Mouse (Mus musculus) lung, postnatal 25 days (tissue): ENCODE measurements around the gene Siah2.

Experiments
- DNase-seq: peaks from one replicate; pipeline ENCODE4 v3.0.0; 2022; ENCODE audit warnings: low spot score

Gene Siah2

GRCm38 (mm10) chr3:58660636-58661035 lies 31.6 kb downstream of the Siah2 start:
- no peak for DNase-seq

GRCm38 (mm10) chr3:58657356-58657755 lies 34.8 kb downstream of the Siah2 start:
- peak; percentile 57 for DNase-seq

- peak; percentile 71 for DNase-seq
Measured at GRCm38 (mm10) chr3:58655362-58656130, 36.7 kb downstream of the Siah2 start.

GRCm38 (mm10) chr3:58653907-58654306 lies 38.3 kb downstream of the Siah2 start:
- DNase-seq = peak; percentile 37

- DNase-seq = no peak
Measured at GRCm38 (mm10) chr3:58650328-58650727, 41.9 kb downstream of the Siah2 start.

- DNase-seq = no peak
Measured at GRCm38 (mm10) chr3:58647179-58647578, 45.0 kb downstream of the Siah2 start.

- DNase-seq = no peak
Measured at GRCm38 (mm10) chr3:58646180-58646579, 46.0 kb downstream of the Siah2 start.

GRCm38 (mm10) chr3:58636406-58637295 lies 55.5 kb downstream of the Siah2 start, which contains the start of gene Erich6:
TSS of gene Erich6 (minus strand) at chr3:58637207.
- DNase-seq = peak; percentile 4

GRCm38 (mm10) chr3:58631693-58632092 lies 60.5 kb downstream of the Siah2 start:
- DNase-seq = no peak

- DNase-seq = no peak
Measured at GRCm38 (mm10) chr3:58624981-58625380, 67.2 kb downstream of the Siah2 start.
